Mouse (Mus musculus) ES-E14 (cell line): Measurements from ENCODE around the gene Slc35e3. TPM values are rescaled to one million over a fixed set of nuclear protein-coding genes. Genes with fewer than 3 reads are reported as not detected.

Experiments
- DNase-seq: peaks from one replicate; pipeline ENCODE4 v3.0.0-alpha.2; 2013; ENCODE audit warnings: low read depth, low spot score
- H3K27ac ChIP-seq: 2 replicates; pipeline ENCODE4 v1.5.1; 2012; ENCODE audit warnings: low read depth, mild to moderate bottlenecking, low read length, moderate library complexity, mixed read lengths; ENCODE audit not compliant: poor library complexity, insufficient read depth, severe bottlenecking
- H3K36me3 ChIP-seq: 2 replicates; pipeline ENCODE4 v1.6.1; 2012; ENCODE audit warnings: mild to moderate bottlenecking, low read length, moderate library complexity, mixed read lengths; ENCODE audit not compliant: control insufficient read depth, poor library complexity, insufficient read depth, severe bottlenecking
- H3K4me1 ChIP-seq, 2 experiments: fragments of 150-350 bp in 1 of 2; sonication (generic) in 1 of 2; 2 replicates each; pipeline ENCODE4 v1.6.1; 2012; ENCODE audit warnings: low read length in 2 of 2, mild to moderate bottlenecking in 1 of 2, mixed read lengths in 1 of 2; ENCODE audit not compliant: control insufficient read depth in 2 of 2, insufficient read depth in 2 of 2, poor library complexity in 1 of 2
- H3K4me3 ChIP-seq, 2 experiments: fragments of 150-350 bp in 1 of 2; sonication (generic) in 1 of 2; 2 replicates each; pipeline ENCODE4 v1.5.1; 2012; ENCODE audit warnings: low read length in 2 of 2, low read depth in 1 of 2, mild to moderate bottlenecking in 1 of 2, mixed read lengths in 1 of 2; ENCODE audit not compliant: insufficient read depth in 1 of 2, poor library complexity in 1 of 2, severe bottlenecking in 1 of 2
- H3K9ac ChIP-seq: 2 replicates; pipeline ENCODE4 v1.6.1; 2012; ENCODE audit warnings: low read depth, mild to moderate bottlenecking, low read length, mixed read lengths; ENCODE audit not compliant: poor library complexity, insufficient read depth, severe bottlenecking
- H3K9me3 ChIP-seq: fragments of 150-350 bp; sonication (generic); 2 replicates; pipeline ENCODE4 v1.6.1; 2012; ENCODE audit warnings: low read depth, mild to moderate bottlenecking, low read length; ENCODE audit not compliant: control insufficient read depth, insufficient read depth
- CHD2 ChIP-seq: IDR thresholded peaks from 2 replicates; pipeline ENCODE4 v1.6.1; 2014; ENCODE audit warnings: mild to moderate bottlenecking, low read depth, low read length, inconsistent platforms
- HCFC1 ChIP-seq: IDR thresholded peaks from 2 replicates; pipeline ENCODE4 v1.6.1; 2012; ENCODE audit warnings: low read length, inconsistent platforms, borderline replicate concordance; ENCODE audit not compliant: insufficient read depth
- MAFK ChIP-seq: IDR thresholded peaks from 2 replicates; pipeline ENCODE4 v1.6.1; 2014; ENCODE audit warnings: mild to moderate bottlenecking, low read depth, low read length, inconsistent platforms; ENCODE audit not compliant: insufficient read depth
- ZC3H11A ChIP-seq: IDR thresholded peaks from 2 replicates; pipeline ENCODE4 v1.6.1; 2012; ENCODE audit warnings: low read depth, mild to moderate bottlenecking, inconsistent platforms, low read length, borderline replicate concordance
- ZNF384 ChIP-seq: IDR thresholded peaks from 2 replicates; pipeline ENCODE4 v1.6.1; 2012; ENCODE audit warnings: low read depth, low read length, inconsistent platforms
- in situ Hi-C, 2 experiments: fragments of 600-800 bp; cut with MboI; formaldehyde crosslinking; loops; one replicate each; pipeline ENCODE4 v1.15.1; 2025; ENCODE audit warnings: low sequenced_read_pairs in 2 of 2, inconsistent platforms in 1 of 2; ENCODE audit not compliant: unreplicated experiment in 2 of 2
- total RNA-seq: library from RNA; depleted of rRNA; stranded (reverse); fragments of 300-350 nt; gene quantifications from 2 replicates; pipeline ENCODE4 v1.2.3, GENCODE M21; 2012

Slc35e3 gene
- total RNA-seq, 1 experiment: 16.3 TPM

GRCm38 (mm10) chr10:117777501-117778327 lies 31.5 kb upstream of the Slc35e3 start:
- DNase-seq: no peak
- Histone ChIP-seq H3K4me3 (no peak overlapping the region), H3K4me1 (peaks cover 0 to 5% of the 10 kb centered on the region in 2 experiments; a peak in 1 of 4 replicates), H3K9me3 (no peaks in the 10 kb centered on the region), H3K9ac (no peak overlapping the region), H3K36me3 (peaks cover 64% of the 10 kb centered on the region), H3K27ac (no peak overlapping the region)
- in situ Hi-C loops: no loop called here
- TF ChIP-seq MAFK (no peak), ZC3H11A (no peak), CHD2 (no peak), ZNF384 (no peak), HCFC1 (no peak)

- Histone ChIP-seq H3K27ac (no peak overlapping the region), H3K9ac (no peak overlapping the region), H3K4me1 (peaks cover 0 to 4% of the 10 kb centered on the region in 2 experiments; a peak in 1 of 4 replicates), H3K4me3 (no peak overlapping the region), H3K36me3 (peaks cover 65% of the 10 kb centered on the region), H3K9me3 (no peaks in the 10 kb centered on the region)
- in situ Hi-C loops: no loop called here
- DNase-seq: no peak
- TF ChIP-seq CHD2: no peak
- no peak for TF ChIP-seq ZNF384
- TF ChIP-seq HCFC1: no peak
- no peak for TF ChIP-seq ZC3H11A
- no peak for TF ChIP-seq MAFK
These were observed 30.9 kb upstream of the Slc35e3 start for GRCm38 (mm10) chr10:117777103-117777470.

GRCm38 (mm10) chr10:117776281-117777102 lies 30.3 kb upstream of the Slc35e3 start:
- in situ Hi-C loops: no loop called here
- no peak for TF ChIP-seq ZNF384
- TF ChIP-seq ZC3H11A: no peak
- no peak for TF ChIP-seq MAFK
- TF ChIP-seq HCFC1: no peak
- DNase-seq: no peak
- Histone ChIP-seq H3K36me3 (peaks cover 65% of the 10 kb centered on the region), H3K9ac (no peak overlapping the region), H3K9me3 (no peaks in the 10 kb centered on the region), H3K4me3 (no peak overlapping the region), H3K27ac (no peak overlapping the region; the same call in 1 of the 2 replicates), H3K4me1 (peaks cover 0 to 4% of the 10 kb centered on the region in 2 experiments; a peak in 1 of 4 replicates)

GRCm38 (mm10) chr10:117775401-117776144 lies 29.4 kb upstream of the Slc35e3 start:
- H3K9me3 ChIP-seq: no peaks in the 10 kb centered on the region
- peaks cover 62% of the 10 kb centered on the region for H3K36me3 ChIP-seq
- no peak overlapping the region for H3K27ac ChIP-seq
- no peak for TF ChIP-seq ZNF384
- TF ChIP-seq MAFK: no peak
- TF ChIP-seq CHD2: no peak
- no peak for TF ChIP-seq ZC3H11A
- TF ChIP-seq HCFC1: no peak
- DNase-seq: peak; percentile 48
- no peak overlapping the region for H3K4me3 ChIP-seq
- H3K4me1 ChIP-seq: peaks cover 0 to 4% of the 10 kb centered on the region in 2 experiments; a peak in 1 of 4 replicates
- in situ Hi-C loops: no loop called here
- no peak overlapping the region for H3K9ac ChIP-seq
